Mouse (Mus musculus) spleen, adult 2 months (tissue): ENCODE data around the gene Gng7. TPM values are rescaled to one million over a fixed set of nuclear protein-coding genes. Genes with fewer than 3 reads are reported as not detected.

Source experiments
- DNase-seq, 2 experiments: peaks; one replicate each; pipeline versions ENCODE4 v3.0.0 to v3.0.0-alpha.2; 2012 to 2021; ENCODE audit warnings: low spot score in 2 of 2, low read depth in 1 of 2
- H3K27ac ChIP-seq: fragments of 200-500 bp; 2 replicates; pipeline ENCODE4 v1.5.1; 2012; ENCODE audit warnings: low read length, inconsistent platforms; ENCODE audit not compliant: insufficient read depth
- H3K27me3 ChIP-seq: fragments of 200-500 bp; 2 replicates; pipeline ENCODE4 v1.6.1; 2012; ENCODE audit warnings: mild to moderate bottlenecking, moderate library complexity, low read length, inconsistent platforms; ENCODE audit not compliant: control insufficient read depth, insufficient read depth
- H3K36me3 ChIP-seq: fragments of 200-500 bp; 2 replicates; pipeline ENCODE4 v1.6.1; 2012; ENCODE audit warnings: mild to moderate bottlenecking, low read length, inconsistent platforms; ENCODE audit not compliant: control insufficient read depth, insufficient read depth
- H3K4me1 ChIP-seq: fragments of 200-500 bp; 2 replicates; pipeline ENCODE4 v1.6.1; 2011; ENCODE audit warnings: inconsistent platforms; ENCODE audit not compliant: control insufficient read depth, insufficient read depth, insufficient read length
- H3K4me3 ChIP-seq: fragments of 200-500 bp; 2 replicates; pipeline ENCODE4 v1.5.1; 2011; ENCODE audit warnings: mild to moderate bottlenecking, inconsistent platforms; ENCODE audit not compliant: insufficient read depth, insufficient read length; ENCODE audit errors: extremely low read depth
- CTCF ChIP-seq: fragments of 200-500 bp; IDR thresholded peaks from 2 replicates; pipeline ENCODE4 v1.5.1; 2011; ENCODE audit warnings: mild to moderate bottlenecking, inconsistent platforms; ENCODE audit not compliant: insufficient read depth, insufficient read length, insufficient replicate concordance; ENCODE audit errors: extremely low read depth
- POLR2A ChIP-seq: fragments of 200-500 bp; IDR thresholded peaks from 2 replicates; pipeline ENCODE4 v1.6.1; 2011; ENCODE audit warnings: low read depth, low read length, inconsistent platforms
- WGBS: fragments of 180-500 bp; shearing (Covaris S2); methylation state at CpG from one replicate; pipeline ENCODE4 v1.1.7; 2018; 5-methylcytosine and 5-hydroxymethylcytosine counted together
- polyA plus RNA-seq: library from polyadenylated mRNA; depleted of rRNA; stranded (reverse); fragments of >200 nt; gene quantifications from 2 replicates; pipeline ENCODE4 v1.2.3, GENCODE M21; 2012

The Gng7 gene
- polyA plus RNA-seq, 1 experiment = 0.91 TPM

DNA sequence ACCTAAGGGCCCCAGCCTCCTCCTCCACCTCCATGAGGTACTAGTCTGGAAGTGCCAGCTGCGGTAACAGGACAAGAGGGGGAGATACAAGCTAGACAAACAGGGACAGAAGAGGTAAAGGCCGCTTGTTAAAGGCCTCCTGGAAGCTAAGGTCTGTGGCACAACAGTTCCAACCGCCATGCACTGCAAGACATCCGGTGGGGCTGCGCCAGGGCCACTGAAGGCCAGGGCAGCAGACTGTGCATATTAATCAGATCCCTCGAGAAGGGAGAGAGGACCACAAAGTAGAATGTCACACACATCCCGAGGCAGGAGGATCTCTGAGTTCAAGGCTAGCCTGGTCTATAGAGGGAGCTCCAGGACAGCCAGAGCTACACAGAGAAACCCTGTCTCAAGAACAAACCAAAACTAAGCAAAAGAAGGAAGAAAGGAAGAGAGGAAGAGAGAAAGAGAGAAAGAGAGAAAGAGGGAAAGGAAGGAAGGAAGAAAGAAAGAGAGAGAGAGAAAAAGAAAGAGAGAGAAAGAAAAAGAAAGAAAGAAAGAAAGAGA lies 33.1 kb downstream of the Gng7 start:
- no peak for DNase-seq
- 31% methylated on average over 7 of the region's 7 CpGs for WGBS
- Histone ChIP-seq H3K36me3 (no peaks in the 10 kb centered on the region), H3K27me3 (no peaks in the 10 kb centered on the region), H3K4me1 (peaks cover 5% of the 10 kb centered on the region; the same call in 1 of the 2 replicates), H3K27ac (no peak overlapping the region), H3K4me3 (no peak overlapping the region)
- no peak for TF ChIP-seq POLR2A
- TF ChIP-seq CTCF = no peak

DNA sequence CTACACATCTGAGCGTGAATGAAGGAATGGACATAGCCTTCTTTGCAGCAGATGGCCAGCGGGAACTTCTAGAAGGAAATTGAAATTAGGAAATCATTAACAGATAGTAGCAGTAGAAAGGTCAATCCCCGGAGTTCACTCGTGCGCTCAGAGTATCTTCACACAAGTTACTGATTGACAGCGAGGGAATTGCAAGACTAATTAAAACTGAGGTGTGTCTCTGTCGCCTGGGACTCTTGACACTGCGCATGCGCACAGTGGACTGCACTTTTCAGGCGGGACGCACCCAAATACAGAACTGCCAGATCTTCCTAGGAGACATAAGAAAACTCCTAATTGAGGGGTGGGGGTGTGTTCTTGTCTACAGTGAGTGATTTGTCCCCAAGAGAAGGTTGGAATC lies 39.3 kb downstream of the Gng7 start:
- WGBS = 92% methylated on average over 11 of the region's 11 CpGs
- Histone ChIP-seq H3K4me3 (no peak overlapping the region), H3K4me1 (no peaks in the 10 kb centered on the region), H3K27me3 (no peaks in the 10 kb centered on the region), H3K36me3 (no peaks in the 10 kb centered on the region), H3K27ac (no peak overlapping the region)
- TF ChIP-seq POLR2A = no peak
- TF ChIP-seq CTCF = no peak
- DNase-seq = no peak

DNA sequence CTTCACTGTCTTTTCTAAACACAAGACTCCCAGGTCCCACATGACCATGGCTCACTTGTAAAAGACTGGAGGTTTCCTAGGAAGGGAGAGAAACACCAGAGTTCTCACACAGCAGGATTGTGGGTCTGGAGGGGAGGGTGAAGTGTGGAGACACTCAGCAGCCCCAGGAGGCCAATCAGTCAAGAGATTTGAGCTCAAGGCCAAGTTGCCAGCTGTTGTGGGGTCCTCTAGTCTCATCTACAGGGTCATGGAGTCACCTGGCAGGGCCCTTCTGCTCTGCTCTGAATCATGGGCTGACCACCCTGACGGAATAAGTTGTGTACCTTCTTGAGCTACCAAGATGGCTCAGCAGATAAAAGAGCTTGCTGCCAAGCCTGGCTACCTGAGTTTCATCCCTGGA lies 41.0 kb downstream of the Gng7 start:
- WGBS = 93% methylated on average over 1 of the region's 1 CpGs
- no peaks in the 10 kb centered on the region for H3K27me3 ChIP-seq

DNA sequence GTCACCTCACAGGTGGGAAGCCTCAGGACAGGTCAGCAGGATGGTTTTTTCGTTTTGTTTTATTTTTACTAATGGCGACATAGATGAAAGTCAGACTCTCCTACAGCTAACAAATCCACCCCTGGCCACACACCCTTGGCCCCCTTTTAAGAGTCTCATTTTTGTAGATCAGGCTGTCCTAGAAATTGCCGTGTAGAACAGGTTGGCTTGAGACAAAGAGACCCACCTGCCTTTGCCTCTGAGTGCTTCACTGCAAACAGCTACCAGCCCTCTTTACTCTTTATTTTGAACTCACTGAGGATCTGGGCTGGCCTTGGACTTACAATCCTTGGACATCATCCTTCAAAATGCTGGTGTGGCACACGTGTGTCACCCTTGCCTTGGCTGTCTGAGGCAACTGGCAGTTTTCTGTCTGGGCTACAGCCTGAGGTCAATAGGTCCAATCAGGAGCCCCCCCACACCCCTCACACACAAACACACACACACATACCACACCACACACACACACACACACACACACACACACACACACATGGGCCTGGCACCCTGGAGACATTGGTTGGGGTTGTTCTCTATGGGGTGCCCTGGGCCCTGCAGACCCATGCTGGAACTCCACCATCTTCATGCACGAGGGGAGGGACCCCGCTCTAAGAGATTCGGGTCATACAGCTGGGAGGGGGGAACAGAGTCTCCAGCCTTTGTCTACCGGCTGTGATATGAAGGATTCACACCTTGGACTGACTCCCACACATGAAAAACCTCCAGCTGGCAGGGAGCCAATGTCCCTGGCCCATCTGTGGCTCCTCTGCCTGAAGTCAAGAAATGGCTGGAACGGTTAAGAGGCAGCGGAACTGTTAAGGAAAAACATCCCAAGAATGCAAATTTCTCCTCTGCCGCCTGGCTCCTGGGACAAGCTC lies 42.4 kb downstream of the Gng7 start:
- peaks cover 5% of the 10 kb centered on the region; the same call in 1 of the 2 replicates for H3K4me1 ChIP-seq
- DNase-seq = no peak
- TF ChIP-seq POLR2A (no peak), CTCF (no peak)
- WGBS = 82% methylated on average over 11 of the region's 11 CpGs
- H3K27ac ChIP-seq = no peak overlapping the region
- no peaks in the 10 kb centered on the region for H3K36me3 ChIP-seq
- no peaks in the 10 kb centered on the region for H3K27me3 ChIP-seq
- H3K4me3 ChIP-seq = no peak overlapping the region

More for the DNA sequence above, 41.0 kb downstream of the Gng7 start:
- DNase-seq = no peak
- peaks cover 3% of the 10 kb centered on the region; the same call in 1 of the 2 replicates for H3K4me1 ChIP-seq
- no peak for TF ChIP-seq CTCF
- H3K4me3 ChIP-seq = no peak overlapping the region
- H3K27ac ChIP-seq = no peak overlapping the region
- no peaks in the 10 kb centered on the region for H3K36me3 ChIP-seq

DNA sequence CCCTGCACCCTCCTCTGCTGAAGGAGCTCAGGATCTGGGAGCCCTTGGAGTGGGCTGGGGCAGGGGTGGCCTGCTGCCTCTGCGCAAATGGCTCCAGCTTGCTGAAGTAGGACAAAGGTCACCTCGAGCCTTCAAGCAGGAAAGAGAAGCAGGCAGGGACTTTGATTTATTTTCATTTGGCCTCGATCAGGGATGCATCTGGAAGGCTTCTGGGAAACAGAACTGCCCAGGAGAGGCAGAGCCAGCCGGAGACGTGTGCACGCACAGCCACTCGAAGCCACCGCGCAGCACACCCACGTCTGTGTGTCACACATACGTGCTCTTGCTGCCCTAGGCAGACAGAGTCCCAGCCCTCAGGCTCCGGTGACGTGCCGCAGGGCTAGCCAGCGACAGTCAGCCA lies 43.2 kb downstream of the Gng7 start:
- no peak overlapping the region for H3K27ac ChIP-seq
- H3K36me3 ChIP-seq = no peaks in the 10 kb centered on the region
- 88% methylated on average over 15 of the region's 15 CpGs for WGBS
- peaks cover 12% of the 10 kb centered on the region; the same call in 1 of the 2 replicates for H3K4me1 ChIP-seq
- no peak overlapping the region for H3K4me3 ChIP-seq
- TF ChIP-seq POLR2A (no peak), CTCF (no peak)
- no peaks in the 10 kb centered on the region for H3K27me3 ChIP-seq
- DNase-seq = no peak

DNA sequence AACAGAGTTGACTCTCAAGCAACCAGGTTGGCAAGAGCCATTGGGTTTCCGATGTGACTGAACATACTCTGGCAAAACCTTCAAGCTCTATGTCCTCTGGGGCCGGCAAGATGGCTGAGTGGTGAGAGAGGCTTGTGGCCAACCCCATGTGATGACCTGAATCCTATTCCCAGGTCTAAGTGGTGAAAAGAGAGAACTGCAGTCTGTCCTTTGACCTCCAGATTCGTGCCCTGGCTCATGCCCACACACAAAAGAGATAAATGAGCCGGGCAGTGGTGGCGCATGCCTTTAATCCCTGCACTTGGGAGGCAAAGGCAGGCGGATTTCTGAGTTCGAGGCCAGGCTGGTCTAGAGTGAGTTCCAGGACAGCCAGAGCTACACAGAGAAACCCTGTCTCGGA lies 44.6 kb downstream of the Gng7 start:
- 87% methylated on average over 8 of the region's 8 CpGs for WGBS
- TF ChIP-seq POLR2A = no peak
- no peak for TF ChIP-seq CTCF
- Histone ChIP-seq H3K27me3 (no peaks in the 10 kb centered on the region), H3K4me1 (peaks cover 12% of the 10 kb centered on the region; the same call in 1 of the 2 replicates), H3K4me3 (no peak overlapping the region), H3K27ac (no peak overlapping the region), H3K36me3 (no peaks in the 10 kb centered on the region)
- no peak for DNase-seq

DNA sequence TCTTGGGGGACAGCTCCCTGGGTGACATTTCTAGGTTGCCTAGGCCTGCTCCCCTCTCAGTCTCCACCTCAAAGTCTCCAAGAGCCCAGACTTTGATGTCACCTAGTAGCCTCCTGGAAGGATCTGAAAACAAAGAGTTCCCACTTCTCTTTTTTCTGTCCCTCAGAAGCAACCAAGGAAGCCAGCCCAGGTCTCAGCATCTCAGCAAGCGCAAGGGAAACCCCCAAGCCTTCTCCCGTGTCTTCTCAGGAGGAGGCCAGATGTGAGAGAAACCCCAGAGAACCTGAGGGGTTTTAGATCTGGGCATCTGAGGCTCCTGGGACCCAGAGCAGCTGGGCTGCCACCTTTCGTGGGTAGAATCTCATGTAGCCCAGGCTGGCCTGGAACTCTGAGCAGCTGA lies 45.4 kb downstream of the Gng7 start:
- no peak for TF ChIP-seq POLR2A
- TF ChIP-seq CTCF = no peak
- Histone ChIP-seq H3K27ac (no peak overlapping the region), H3K27me3 (no peaks in the 10 kb centered on the region), H3K4me1 (peaks cover 12% of the 10 kb centered on the region; the same call in 1 of the 2 replicates), H3K36me3 (no peaks in the 10 kb centered on the region), H3K4me3 (no peak overlapping the region)
- DNase-seq = no peak
- WGBS = 22% methylated on average over 3 of the region's 3 CpGs
